Mouse (Mus musculus): ENCODE measurements around the gene Dlg2. TPM values are rescaled to one million over a fixed set of nuclear protein-coding genes. Genes with fewer than 3 reads are reported as not detected.

The Dlg2 gene
- polyA plus RNA-seq, 1 experiment from 2014 or later, result 28.5 TPM

DNA sequence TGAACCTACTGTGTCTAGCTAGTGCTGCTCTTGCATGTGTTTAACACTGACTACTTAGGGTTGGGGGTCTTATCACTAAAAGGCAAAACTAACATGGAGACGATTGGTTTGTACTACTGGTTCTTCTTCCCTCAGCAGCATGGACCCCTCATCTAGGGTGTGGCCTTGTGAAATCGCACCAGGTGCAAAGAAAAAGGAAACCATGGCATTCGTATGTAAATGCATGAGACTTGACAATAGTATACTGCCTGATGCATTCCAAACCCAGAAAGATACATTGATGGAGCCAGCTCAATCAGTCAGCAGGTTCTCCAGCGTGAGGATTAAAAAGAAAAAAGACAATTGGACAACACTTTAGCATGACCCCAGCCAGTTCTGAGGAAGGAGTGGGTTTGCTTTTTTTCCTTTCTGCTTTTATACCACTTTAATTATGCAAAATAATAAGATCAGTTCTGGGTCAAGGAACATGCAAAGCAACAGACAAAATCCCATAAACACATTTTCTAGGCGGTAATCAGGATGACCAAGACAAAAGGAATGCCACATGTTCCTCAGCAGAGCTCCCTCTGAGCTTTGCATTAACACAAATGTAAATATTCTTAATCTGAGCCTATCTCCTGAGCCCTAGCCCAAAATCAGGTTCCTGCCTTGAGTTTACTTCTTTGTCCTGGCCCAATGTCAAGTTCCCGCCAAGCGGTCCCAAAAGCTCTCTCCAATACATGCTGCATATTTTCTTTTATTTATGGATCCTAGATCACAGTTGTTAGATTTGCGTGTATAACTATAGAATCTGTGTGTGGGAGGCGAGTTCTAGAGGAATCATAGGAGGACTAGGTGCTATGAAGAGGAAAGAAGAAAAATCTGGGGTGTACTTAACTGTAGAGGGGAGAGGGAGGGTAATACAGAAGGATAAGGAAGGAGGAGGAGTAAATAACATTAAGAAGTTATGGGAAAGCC is 595.6 kb downstream of the Dlg2 start:
- H3K4me1 ChIP-seq (replicated peaks), result no peaks in the 10 kb centered on the region
- no peaks in the 10 kb centered on the region for H3K27me3 ChIP-seq

DNA sequence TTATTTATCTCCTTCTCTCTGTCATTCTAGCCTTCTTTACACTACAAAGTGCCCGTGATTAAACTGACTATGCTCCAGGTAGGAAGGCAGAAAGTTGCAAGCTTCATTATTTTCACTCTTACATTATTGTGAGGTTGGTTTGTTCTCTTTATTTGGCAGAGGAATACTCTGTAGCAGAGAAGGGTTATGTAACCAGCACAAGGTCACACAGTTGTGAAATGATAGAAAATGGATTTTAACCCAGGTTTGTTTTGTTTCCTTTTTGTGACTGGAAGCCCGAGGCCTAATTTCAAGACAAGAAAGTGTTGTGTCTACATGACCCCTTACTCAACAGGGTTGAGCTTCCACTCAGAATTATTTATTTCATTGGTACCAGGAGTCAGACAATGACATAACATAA is 609.6 kb downstream of the Dlg2 start:
- ATAC-seq (ENCODE audit: low FRiP score, low read depth), result no peak
- Histone ChIP-seq H3K9ac (no peak overlapping the region), H3K4me3 (no peak overlapping the region), H3K4me1 (replicated peaks) (peaks cover 11% of the 10 kb centered on the region; the same call in 1 of the 2 replicates), H3K36me3 (no peaks in the 10 kb centered on the region), H3K4me2 (no peak overlapping the region), H3K27me3 (no peaks in the 10 kb centered on the region), H3K9me3 (no peaks in the 10 kb centered on the region), H3K27ac (replicated peaks) (no peak overlapping the region)
- WGBS, result 74% methylated on average over 2 of the region's 2 CpGs

More for the DNA sequence above, 595.6 kb downstream of the Dlg2 start:
- 54% methylated on average over 9 of the region's 9 CpGs for WGBS
- Histone ChIP-seq H3K27ac (replicated peaks) (no peak overlapping the region), H3K4me3 (no peak overlapping the region), H3K4me2 (no peak overlapping the region), H3K9me3 (no peaks in the 10 kb centered on the region), H3K36me3 (no peaks in the 10 kb centered on the region), H3K9ac (no peak overlapping the region)
- no peak for ATAC-seq (ENCODE audit: low FRiP score, low read depth)

DNA sequence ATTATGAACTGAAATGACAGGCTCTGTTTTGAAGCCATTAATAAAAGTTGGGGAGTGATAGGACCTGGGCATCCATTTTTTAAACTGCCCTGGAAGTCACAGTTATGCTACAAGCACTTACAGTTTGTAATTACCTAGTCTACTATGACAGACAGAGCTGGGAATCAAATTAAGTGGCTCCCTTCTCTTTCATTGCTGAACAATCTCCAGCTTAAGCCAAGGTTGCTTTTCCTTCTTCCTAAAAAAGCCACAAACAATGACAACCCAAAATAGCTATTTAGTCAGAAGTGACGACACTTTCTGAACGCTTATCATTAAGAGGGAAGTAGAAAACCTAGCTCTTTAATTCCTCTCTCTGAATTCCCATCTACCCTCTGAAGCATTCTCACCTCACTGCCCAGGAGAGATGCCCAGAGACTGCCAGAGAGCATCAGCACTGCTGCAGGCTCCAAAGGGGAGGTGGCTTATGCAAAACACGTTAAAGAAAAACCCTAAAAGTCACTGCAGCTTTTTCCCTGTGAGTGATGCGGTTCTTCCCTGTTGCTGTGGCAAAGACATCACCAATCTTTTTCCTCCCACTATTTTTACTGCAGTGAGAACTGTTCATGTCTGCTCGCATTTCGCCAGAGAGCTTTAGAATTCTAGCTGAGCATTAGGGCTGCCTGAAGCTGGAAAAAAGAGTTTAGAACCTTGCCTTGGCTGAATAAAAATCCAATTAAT is 612.9 kb downstream of the Dlg2 start:
- 35% methylated on average over 6 of the region's 6 CpGs for WGBS
- H3K9ac ChIP-seq, result no peak overlapping the region
- H3K9me3 ChIP-seq, result no peaks in the 10 kb centered on the region
- H3K4me1 ChIP-seq (replicated peaks), result peaks cover 16% of the 10 kb centered on the region; the same call in 1 of the 2 replicates
- H3K27ac ChIP-seq (replicated peaks), result 0 out of 2 replicates have a peak overlapping the region, but pooled peaks have one; percentile 11
- H3K27me3 ChIP-seq, result no peaks in the 10 kb centered on the region
- peak overlapping the region; percentile 73 for H3K4me2 ChIP-seq
- ATAC-seq (ENCODE audit: low FRiP score, low read depth), result no peak
- H3K4me3 ChIP-seq, result no peak overlapping the region
- H3K36me3 ChIP-seq, result no peaks in the 10 kb centered on the region

DNA sequence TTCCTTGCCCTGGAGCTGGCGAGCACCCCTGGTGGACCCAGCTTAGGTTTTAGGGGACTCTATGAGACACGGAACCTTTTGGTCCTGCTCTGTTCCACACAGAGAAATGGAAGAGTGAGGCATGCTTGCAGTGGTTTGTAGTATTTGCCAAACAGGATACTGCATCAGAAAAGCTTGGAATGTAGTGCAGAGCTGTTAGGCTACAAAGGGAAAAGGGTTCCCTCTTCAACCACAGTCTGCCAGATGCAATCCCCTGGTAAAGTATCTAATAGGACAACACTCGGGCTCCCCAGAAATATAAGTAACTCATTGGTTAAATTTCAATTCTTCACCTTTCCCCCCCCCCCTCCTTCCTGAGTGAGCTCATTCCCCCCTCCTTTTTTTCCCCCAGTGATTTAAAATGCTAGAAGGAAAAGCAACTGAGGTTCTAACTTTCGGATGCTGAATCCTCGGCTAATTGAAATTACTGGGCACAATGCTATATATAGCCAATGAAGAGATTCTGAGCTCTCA is 613.9 kb downstream of the Dlg2 start:
- Histone ChIP-seq H3K36me3 (no peaks in the 10 kb centered on the region), H3K9ac (peak overlapping the region; percentile 40; the same call in 1 of the 2 replicates), H3K27ac (replicated peaks) (peak overlapping the region; percentile 6), H3K4me1 (replicated peaks) (peaks cover 16% of the 10 kb centered on the region; the same call in 1 of the 2 replicates), H3K9me3 (no peaks in the 10 kb centered on the region), H3K27me3 (no peaks in the 10 kb centered on the region), H3K4me2 (peak overlapping the region; percentile 73), H3K4me3 (peak overlapping the region; percentile 41)
- 0 out of 2 replicates have a peak, but pooled peaks have one; percentile 25 for ATAC-seq (ENCODE audit: low FRiP score, low read depth)
- 51% methylated on average over 5 of the region's 5 CpGs for WGBS

DNA sequence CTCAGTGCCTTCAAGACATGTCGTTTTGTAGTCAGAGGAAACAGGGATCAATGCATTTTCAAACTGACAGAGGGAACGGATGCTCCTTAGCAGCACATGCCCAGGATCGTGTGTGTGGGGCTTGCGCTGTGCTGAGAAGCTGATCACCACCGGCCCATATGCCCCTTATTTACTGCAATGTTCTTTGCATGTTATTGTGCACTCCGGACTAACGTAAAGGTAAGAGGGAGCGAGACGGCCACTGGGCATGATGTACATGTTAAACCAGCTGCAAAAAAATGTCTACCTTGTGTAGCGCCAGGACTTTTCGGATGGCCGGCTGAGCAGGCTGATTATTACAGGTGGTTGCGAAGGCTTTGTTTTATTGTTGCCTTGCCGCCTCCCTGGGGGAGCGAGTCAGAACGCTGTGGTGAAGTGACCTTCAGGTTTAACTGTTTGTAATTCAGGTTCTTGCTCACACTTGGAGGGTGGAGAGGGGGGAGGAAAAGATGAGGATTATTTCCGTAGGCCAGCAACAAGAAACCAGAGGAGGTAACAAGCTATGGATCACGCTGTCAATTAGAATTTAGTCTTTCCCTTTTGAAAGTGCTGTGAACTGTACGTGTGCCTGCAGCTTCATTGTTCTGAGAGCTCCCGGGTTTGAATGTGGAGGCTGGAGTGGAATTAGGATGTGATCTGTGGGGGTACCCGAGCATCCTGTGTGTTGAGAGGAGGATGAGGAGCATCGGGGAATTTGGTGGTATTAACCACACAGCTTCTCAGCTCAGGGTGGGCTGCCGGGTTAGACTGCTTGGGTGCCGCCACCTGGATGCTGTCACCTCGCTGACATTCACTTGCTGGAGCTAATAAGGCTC is 614.6 kb downstream of the Dlg2 start:
- peak; percentile 79 for ATAC-seq (ENCODE audit: low FRiP score, low read depth)
- 9% methylated on average over 25 of the region's 25 CpGs for WGBS
- Histone ChIP-seq H3K27me3 (no peaks in the 10 kb centered on the region), H3K4me3 (peak overlapping the region; percentile 41), H3K4me1 (replicated peaks) (peaks cover 16% of the 10 kb centered on the region; the same call in 1 of the 2 replicates), H3K27ac (replicated peaks) (peak overlapping the region; percentile 6), H3K4me2 (peak overlapping the region; percentile 73), H3K9ac (peak overlapping the region; percentile 40), H3K36me3 (no peaks in the 10 kb centered on the region), H3K9me3 (no peaks in the 10 kb centered on the region)

DNA sequence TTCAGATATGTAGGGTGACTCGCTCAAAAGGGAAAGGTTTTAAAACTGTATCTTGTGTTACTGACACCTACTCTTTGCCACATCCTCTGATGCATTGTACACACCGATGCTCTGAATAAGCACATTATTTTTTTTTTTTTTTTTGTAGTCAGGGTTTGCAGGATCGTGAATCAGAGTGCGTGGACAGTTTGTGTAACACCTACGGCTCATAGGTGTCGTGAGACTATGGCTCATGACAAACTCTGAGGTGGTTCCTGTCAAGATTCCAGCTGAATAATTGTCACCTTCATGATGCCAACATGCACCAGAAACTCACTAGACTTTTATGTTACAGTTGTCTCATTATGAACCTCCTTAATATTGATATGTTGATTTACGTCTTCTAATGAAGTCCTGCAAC is 620.0 kb downstream of the Dlg2 start:
- no peak overlapping the region for H3K9ac ChIP-seq
- H3K27me3 ChIP-seq, result no peaks in the 10 kb centered on the region
- no peaks in the 10 kb centered on the region for H3K36me3 ChIP-seq
- WGBS, result 92% methylated on average over 7 of the region's 7 CpGs
- ATAC-seq (ENCODE audit: low FRiP score, low read depth), result no peak
- H3K4me2 ChIP-seq, result no peak overlapping the region
- peaks cover 1% of the 10 kb centered on the region; the same call in 1 of the 2 replicates for H3K4me1 ChIP-seq (replicated peaks)
- no peaks in the 10 kb centered on the region for H3K9me3 ChIP-seq
- no peak overlapping the region for H3K4me3 ChIP-seq
- H3K27ac ChIP-seq (replicated peaks), result no peak overlapping the region

DNA sequence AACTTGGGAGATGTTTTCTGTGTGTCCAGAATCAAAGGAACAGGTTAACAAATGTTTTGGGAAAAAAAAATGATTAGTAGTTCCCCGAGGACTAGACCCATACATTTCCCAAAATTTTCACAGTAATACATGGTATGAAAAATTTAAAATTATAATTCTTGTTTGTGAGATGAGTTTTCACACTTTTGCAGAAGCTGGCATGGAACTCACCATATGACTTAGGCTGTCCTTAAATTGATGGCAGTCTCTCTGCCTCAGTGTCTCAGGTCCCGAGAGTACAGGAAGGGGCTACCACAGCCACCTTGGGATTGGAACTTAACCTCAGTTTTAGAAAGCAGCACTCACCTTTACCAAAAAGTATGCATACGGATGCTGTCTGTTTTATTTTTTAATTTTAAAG is 622.0 kb downstream of the Dlg2 start:
- H3K4me1 ChIP-seq (replicated peaks), result no peaks in the 10 kb centered on the region
- no peak for ATAC-seq (ENCODE audit: low FRiP score, low read depth)
- H3K4me3 ChIP-seq, result no peak overlapping the region
- no peak overlapping the region for H3K4me2 ChIP-seq
- no peak overlapping the region for H3K27ac ChIP-seq (replicated peaks)
- no peak overlapping the region for H3K9ac ChIP-seq
- no peaks in the 10 kb centered on the region for H3K27me3 ChIP-seq
- no peaks in the 10 kb centered on the region for H3K36me3 ChIP-seq
- WGBS, result 89% methylated on average over 3 of the region's 3 CpGs
- no peaks in the 10 kb centered on the region for H3K9me3 ChIP-seq

DNA sequence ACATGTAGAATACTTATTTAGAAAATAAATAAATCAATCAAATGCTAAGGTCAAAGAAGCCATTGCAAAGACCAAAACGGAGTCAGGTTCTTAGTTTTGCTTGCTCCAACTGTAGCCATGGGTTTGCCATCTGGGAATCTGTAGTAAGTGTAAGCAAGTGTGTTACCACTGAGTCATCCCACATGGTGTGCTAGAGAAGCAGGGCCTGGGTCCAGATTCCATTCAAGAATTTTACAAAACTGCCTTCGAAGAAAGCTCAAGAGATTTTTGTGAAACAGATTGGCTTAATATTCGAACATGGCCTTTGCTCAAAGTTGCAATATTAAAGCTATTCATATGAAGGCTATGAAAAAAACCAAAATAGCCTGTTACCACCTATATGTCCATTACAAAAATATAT is 633.1 kb downstream of the Dlg2 start:
- no peak overlapping the region for H3K4me2 ChIP-seq
- H3K36me3 ChIP-seq, result no peaks in the 10 kb centered on the region
- WGBS, result 83% methylated on average over 3 of the region's 3 CpGs
- no peak overlapping the region for H3K4me3 ChIP-seq
- no peaks in the 10 kb centered on the region for H3K9me3 ChIP-seq
- H3K27ac ChIP-seq (replicated peaks), result no peak overlapping the region
- no peaks in the 10 kb centered on the region for H3K27me3 ChIP-seq
- no peaks in the 10 kb centered on the region for H3K4me1 ChIP-seq (replicated peaks)
- no peak overlapping the region for H3K9ac ChIP-seq
- no peak for ATAC-seq (ENCODE audit: low FRiP score, low read depth)

DNA sequence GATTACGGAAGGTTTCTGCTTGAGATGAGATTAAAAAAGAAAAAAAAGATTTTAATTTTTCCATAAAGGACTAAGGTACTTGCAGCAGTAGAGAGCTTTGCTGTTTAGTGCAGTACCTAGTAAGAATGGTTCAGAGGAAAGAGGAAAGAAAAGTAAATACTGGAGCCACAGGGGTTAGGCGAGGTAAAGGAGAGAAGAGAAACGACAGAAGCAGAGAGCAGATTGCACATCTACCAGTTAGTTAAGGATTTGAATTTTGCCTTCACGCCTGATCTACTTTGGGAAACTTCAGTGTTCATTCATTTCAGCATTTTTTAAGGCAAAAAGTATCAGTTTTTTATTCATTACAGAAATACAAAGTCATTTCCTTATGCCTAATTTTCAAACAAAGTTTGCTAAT is 655.7 kb downstream of the Dlg2 start:
- ATAC-seq (ENCODE audit: low FRiP score, low read depth), result no peak
- Histone ChIP-seq H3K36me3 (no peaks in the 10 kb centered on the region), H3K4me2 (no peak overlapping the region), H3K4me1 (replicated peaks) (no peaks in the 10 kb centered on the region), H3K4me3 (no peak overlapping the region), H3K9me3 (no peaks in the 10 kb centered on the region), H3K27me3 (no peaks in the 10 kb centered on the region), H3K27ac (replicated peaks) (no peak overlapping the region), H3K9ac (no peak overlapping the region)
- 86% methylated on average over 4 of the region's 4 CpGs for whole genome bisulfite sequencing

DNA sequence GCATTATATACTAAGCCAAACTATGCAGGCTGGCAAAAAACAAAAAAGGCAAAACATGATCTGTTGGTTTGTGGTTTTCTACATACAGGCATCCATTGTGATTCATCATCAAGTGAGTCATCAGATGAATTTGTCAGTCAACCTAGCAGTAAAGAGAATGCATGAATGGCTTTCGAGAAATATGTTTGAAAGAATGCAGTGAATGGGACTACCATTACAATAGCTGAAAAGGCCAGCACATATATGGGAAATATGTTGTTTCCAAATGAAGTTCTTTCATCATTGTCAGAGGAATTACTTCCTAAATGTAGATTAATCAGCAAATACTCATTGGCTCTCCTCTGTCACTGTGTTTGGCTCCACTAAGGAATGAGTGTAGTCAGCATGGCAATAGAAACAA is 677.6 kb downstream of the Dlg2 start:
- no peaks in the 10 kb centered on the region for H3K9me3 ChIP-seq
- no peaks in the 10 kb centered on the region for H3K36me3 ChIP-seq
- H3K27me3 ChIP-seq, result no peaks in the 10 kb centered on the region
- no peak overlapping the region for H3K4me2 ChIP-seq
- no peaks in the 10 kb centered on the region for H3K4me1 ChIP-seq (replicated peaks)
- no peak for ATAC-seq (ENCODE audit: low FRiP score, low read depth)
- H3K4me3 ChIP-seq, result no peak overlapping the region
- WGBS, result 78% methylated on average over 1 of the region's 1 CpGs
- H3K9ac ChIP-seq, result no peak overlapping the region
- no peak overlapping the region for H3K27ac ChIP-seq (replicated peaks)

DNA sequence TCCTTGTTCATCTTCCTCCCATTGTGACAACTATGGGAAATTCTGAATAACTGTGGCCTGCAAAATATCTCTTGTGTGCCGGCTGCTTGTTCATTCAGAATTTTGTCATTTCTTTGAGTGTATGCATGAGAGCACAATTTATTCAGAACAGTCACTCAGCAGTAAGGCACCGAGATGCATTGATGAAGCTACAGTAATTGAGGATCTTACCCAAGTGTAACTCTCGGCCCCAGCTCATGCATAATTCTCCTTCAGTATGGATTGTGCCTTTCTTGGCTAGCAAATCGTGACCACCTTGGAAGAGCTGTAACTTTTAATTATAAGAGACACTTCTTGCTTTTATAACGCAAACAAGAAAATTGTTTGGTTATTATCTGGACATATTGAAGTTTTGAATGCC is 682.7 kb downstream of the Dlg2 start:
- Histone ChIP-seq H3K27me3 (no peaks in the 10 kb centered on the region), H3K27ac (replicated peaks) (no peak overlapping the region), H3K9me3 (no peaks in the 10 kb centered on the region), H3K9ac (no peak overlapping the region), H3K4me3 (no peak overlapping the region), H3K36me3 (no peaks in the 10 kb centered on the region), H3K4me1 (replicated peaks) (0 out of 2 replicates have a peak, but pooled peaks cover 5% of the 10 kb centered on the region), H3K4me2 (no peak overlapping the region)
- no peak for ATAC-seq (ENCODE audit: low FRiP score, low read depth)
- 46% methylated on average over 5 of the region's 5 CpGs for WGBS
